Mouse (Mus musculus) testis, adult 2 months (tissue): ENCODE measurements around the gene Khnyn.

Source experiments
- CTCF ChIP-seq: fragments of 200-500 bp; IDR thresholded peaks from 2 replicates; pipeline ENCODE4 v1.5.1; 2012; ENCODE audit warnings: low read depth, mild to moderate bottlenecking, inconsistent platforms, low read length, moderate library complexity; ENCODE audit not compliant: control insufficient read depth, insufficient read depth, insufficient replicate concordance
- POLR2A ChIP-seq: fragments of 200-500 bp; IDR thresholded peaks from 2 replicates; pipeline ENCODE4 v1.6.1; 2012; ENCODE audit warnings: low read depth, mild to moderate bottlenecking, inconsistent platforms, low read length, moderate library complexity; ENCODE audit not compliant: control insufficient read depth

- TF ChIP-seq CTCF, result no peak
- no peak for TF ChIP-seq POLR2A
These were observed 6.3 kb upstream of the Khnyn start for GRCm38 (mm10) chr14:55878316-55878940.
